Mouse (Mus musculus) embryonic facial prominence, embryonic 12.5 days (tissue): ENCODE data around the gene Pfn1. TPM values are rescaled to one million over a fixed set of nuclear protein-coding genes. Genes with fewer than 3 reads are reported as not detected.

Source experiments
- ATAC-seq: fragments of 200-750 bp; cut with Nextera tagmentation; 2 replicates; pipeline ENCODE4 v1.8.0; 2017; ENCODE audit not compliant: insufficient number of reproducible peaks, insufficient read depth, low FRiP score, low TSS enrichment
- H3K27ac ChIP-seq: fragments of 300-500 bp; sonication (generic); 2 replicates; pipeline ENCODE4 v1.5.1; 2016; ENCODE audit warnings: mild to moderate bottlenecking
- H3K27me3 ChIP-seq: fragments of 300-500 bp; sonication (generic); 2 replicates; pipeline ENCODE4 v1.6.1; 2016; ENCODE audit warnings: mild to moderate bottlenecking, moderate library complexity
- H3K36me3 ChIP-seq: fragments of 300-500 bp; sonication (generic); 2 replicates; pipeline ENCODE4 v1.6.1; 2016; ENCODE audit warnings: mild to moderate bottlenecking
- H3K4me1 ChIP-seq: fragments of 300-500 bp; sonication (generic); 2 replicates; pipeline ENCODE4 v1.6.1; 2016
- H3K4me2 ChIP-seq: fragments of 300-500 bp; sonication (generic); replicated peaks from 2 replicates; pipeline ENCODE4 v1.6.1; 2016; ENCODE audit warnings: mild to moderate bottlenecking, moderate library complexity
- H3K4me3 ChIP-seq: fragments of 300-500 bp; sonication (generic); 2 replicates; pipeline ENCODE4 v1.5.1; 2016; ENCODE audit warnings: mild to moderate bottlenecking
- H3K9ac ChIP-seq: fragments of 300-500 bp; sonication (generic); 2 replicates; pipeline ENCODE4 v1.6.1; 2016; ENCODE audit warnings: mild to moderate bottlenecking, moderate library complexity
- H3K9me3 ChIP-seq: fragments of 300-500 bp; sonication (generic); 2 replicates; pipeline ENCODE4 v1.6.1; 2016; ENCODE audit warnings: mild to moderate bottlenecking, moderate library complexity
- WGBS: fragments of 180-500 bp; shearing (Covaris S2); methylation state at CpG from one replicate; pipeline ENCODE4 v1.1.7; 2016; 5-methylcytosine and 5-hydroxymethylcytosine counted together
- polyA plus RNA-seq: library from polyadenylated mRNA; unstranded; fragments of >200 nt; fragmentation: Nextera tagmentation; extraction: Ambion mirVana; gene quantifications from 2 replicates; pipeline ENCODE4 v1.2.1, GENCODE M21; 2016

Pfn1 gene
- polyA plus RNA-seq, 1 experiment from 2014 or later = 1,498 TPM

- H3K36me3 ChIP-seq = peaks cover 40% of the 10 kb centered on the region
- H3K4me3 ChIP-seq = no peak overlapping the region
- H3K27ac ChIP-seq = no peak overlapping the region
- H3K27me3 ChIP-seq = no peaks in the 10 kb centered on the region
- WGBS = 86% methylated on average over 16 of the region's 16 CpGs
- peak overlapping the region; percentile 74; the same call in 1 of the 2 replicates for H3K4me2 ChIP-seq
- peaks cover 24% of the 10 kb centered on the region for H3K4me1 ChIP-seq
- no peak overlapping the region for H3K9ac ChIP-seq
- H3K9me3 ChIP-seq = no peaks in the 10 kb centered on the region
- no peak for ATAC-seq
Measured at GRCm38 (mm10) chr11:70671333-70672047, 17.0 kb upstream of the Pfn1 start.

- H3K27me3 ChIP-seq = no peaks in the 10 kb centered on the region
- WGBS = 45% methylated on average over 14 of the region's 14 CpGs
- peak overlapping the region; percentile 70 for H3K9ac ChIP-seq
- peak overlapping the region; percentile 95 for H3K27ac ChIP-seq
- H3K9me3 ChIP-seq = no peaks in the 10 kb centered on the region
- H3K4me2 ChIP-seq = peak overlapping the region; percentile 74
- ATAC-seq = no peak
- H3K4me3 ChIP-seq = peak overlapping the region; percentile 52
- H3K36me3 ChIP-seq = peaks cover 35% of the 10 kb centered on the region
- H3K4me1 ChIP-seq = peaks cover 25% of the 10 kb centered on the region
Measured at GRCm38 (mm10) chr11:70670483-70670882, 16.0 kb upstream of the Pfn1 start.

- WGBS = under 1% methylated on average over 31 of the region's 31 CpGs
- peak; percentile 17 for ATAC-seq
Measured at GRCm38 (mm10) chr11:70669582-70670345, 15.3 kb upstream of the Pfn1 start.

GRCm38 (mm10) chr11:70668771-70669505, 14.5 kb upstream of the Pfn1 start, which contains the start of gene Spag7:
Gene Spag7 (minus strand): TSS chr11:70669416.
- Histone ChIP-seq H3K9ac (peak within 1 kb of the TSS; percentile 70), H3K4me2 (peak within 1 kb of the TSS; percentile 74), H3K4me3 (peak within 1 kb of the TSS; percentile 52), H3K9me3 (no peaks in the 10 kb centered on the region), H3K36me3 (peaks cover 42% of the 10 kb centered on the region), H3K27ac (peak within 1 kb of the TSS; percentile 95), H3K27me3 (no peaks in the 10 kb centered on the region), H3K4me1 (peaks cover 25% of the 10 kb centered on the region)
- under 1% methylated on average over 44 of the region's 44 CpGs for WGBS
- ATAC-seq = peak; percentile 96

More at GRCm38 (mm10) chr11:70669582-70670345, 15.3 kb upstream of the Pfn1 start:
- Histone ChIP-seq H3K27ac (peak overlapping the region; percentile 95), H3K36me3 (peaks cover 35% of the 10 kb centered on the region), H3K9ac (peak overlapping the region; percentile 70), H3K4me3 (peak overlapping the region; percentile 52), H3K4me2 (peak overlapping the region; percentile 74), H3K27me3 (no peaks in the 10 kb centered on the region), H3K4me1 (peaks cover 25% of the 10 kb centered on the region), H3K9me3 (no peaks in the 10 kb centered on the region)

GRCm38 (mm10) chr11:70668335-70668770, 13.9 kb upstream of the Pfn1 start:
- Histone ChIP-seq H3K4me3 (peak overlapping the region; percentile 52), H3K27me3 (no peaks in the 10 kb centered on the region), H3K4me1 (peaks cover 25% of the 10 kb centered on the region), H3K9me3 (no peaks in the 10 kb centered on the region), H3K9ac (peak overlapping the region; percentile 67), H3K4me2 (peak overlapping the region; percentile 74), H3K27ac (peak overlapping the region; percentile 95), H3K36me3 (peaks cover 42% of the 10 kb centered on the region)
- WGBS = 2% methylated on average over 15 of the region's 15 CpGs
- peak; percentile 42 for ATAC-seq

- Histone ChIP-seq H3K9ac (peak overlapping the region; percentile 67), H3K4me2 (peak overlapping the region; percentile 74), H3K27ac (peak overlapping the region; percentile 95), H3K4me1 (peaks cover 25% of the 10 kb centered on the region), H3K4me3 (peak overlapping the region; percentile 52), H3K36me3 (peaks cover 51% of the 10 kb centered on the region), H3K27me3 (no peaks in the 10 kb centered on the region), H3K9me3 (no peaks in the 10 kb centered on the region)
- 50% methylated on average over 14 of the region's 14 CpGs for WGBS
- no peak for ATAC-seq
Measured at GRCm38 (mm10) chr11:70667271-70668150, 13.1 kb upstream of the Pfn1 start.

- no peak overlapping the region for H3K27ac ChIP-seq
- no peak overlapping the region for H3K4me3 ChIP-seq
- ATAC-seq = no peak
- no peaks in the 10 kb centered on the region for H3K27me3 ChIP-seq
- WGBS = 95% methylated on average over 8 of the region's 8 CpGs
- no peak overlapping the region for H3K9ac ChIP-seq
- no peaks in the 10 kb centered on the region for H3K9me3 ChIP-seq
- no peak overlapping the region for H3K4me2 ChIP-seq
- peaks cover 54% of the 10 kb centered on the region for H3K36me3 ChIP-seq
- H3K4me1 ChIP-seq = peaks cover 25% of the 10 kb centered on the region
Measured at GRCm38 (mm10) chr11:70666687-70667086, 12.2 kb upstream of the Pfn1 start.

- peaks cover 16% of the 10 kb centered on the region for H3K4me1 ChIP-seq
- 93% methylated on average over 9 of the region's 9 CpGs for WGBS
- ATAC-seq = no peak
Measured at GRCm38 (mm10) chr11:70664741-70665140, 10.3 kb upstream of the Pfn1 start.

GRCm38 (mm10) chr11:70663957-70664356, 9.5 kb upstream of the Pfn1 start:
- Histone ChIP-seq H3K27me3 (no peaks in the 10 kb centered on the region), H3K9me3 (no peaks in the 10 kb centered on the region), H3K36me3 (peaks cover 61% of the 10 kb centered on the region), H3K4me2 (no peak overlapping the region), H3K27ac (no peak overlapping the region), H3K4me1 (peaks cover 18% of the 10 kb centered on the region), H3K9ac (no peak overlapping the region), H3K4me3 (no peak overlapping the region)
- ATAC-seq = no peak
- whole genome bisulfite sequencing = 94% methylated on average over 6 of the region's 6 CpGs

More at GRCm38 (mm10) chr11:70664741-70665140, 10.3 kb upstream of the Pfn1 start:
- Histone ChIP-seq H3K9ac (no peak overlapping the region), H3K27ac (no peak overlapping the region), H3K4me3 (no peak overlapping the region), H3K27me3 (no peaks in the 10 kb centered on the region), H3K9me3 (no peaks in the 10 kb centered on the region), H3K36me3 (peaks cover 61% of the 10 kb centered on the region), H3K4me2 (no peak overlapping the region)

GRCm38 (mm10) chr11:70663101-70663500, 8.7 kb upstream of the Pfn1 start:
- ATAC-seq = no peak
- WGBS = 93% methylated on average over 8 of the region's 8 CpGs
- Histone ChIP-seq H3K27ac (no peak overlapping the region), H3K4me3 (no peak overlapping the region), H3K9me3 (no peaks in the 10 kb centered on the region), H3K4me1 (peaks cover 24% of the 10 kb centered on the region), H3K36me3 (peaks cover 61% of the 10 kb centered on the region), H3K27me3 (no peaks in the 10 kb centered on the region), H3K4me2 (no peak overlapping the region), H3K9ac (no peak overlapping the region)
